Mouse (Mus musculus) spleen, postnatal 14 days (tissue): Measurements from ENCODE around the gene Mars.

Experiments used
- DNase-seq, 2 experiments: peaks; one replicate each; pipeline ENCODE4 v3.0.0; 2021 to 2022; ENCODE audit warnings: low spot score in 2 of 2

The Mars gene

DNA sequence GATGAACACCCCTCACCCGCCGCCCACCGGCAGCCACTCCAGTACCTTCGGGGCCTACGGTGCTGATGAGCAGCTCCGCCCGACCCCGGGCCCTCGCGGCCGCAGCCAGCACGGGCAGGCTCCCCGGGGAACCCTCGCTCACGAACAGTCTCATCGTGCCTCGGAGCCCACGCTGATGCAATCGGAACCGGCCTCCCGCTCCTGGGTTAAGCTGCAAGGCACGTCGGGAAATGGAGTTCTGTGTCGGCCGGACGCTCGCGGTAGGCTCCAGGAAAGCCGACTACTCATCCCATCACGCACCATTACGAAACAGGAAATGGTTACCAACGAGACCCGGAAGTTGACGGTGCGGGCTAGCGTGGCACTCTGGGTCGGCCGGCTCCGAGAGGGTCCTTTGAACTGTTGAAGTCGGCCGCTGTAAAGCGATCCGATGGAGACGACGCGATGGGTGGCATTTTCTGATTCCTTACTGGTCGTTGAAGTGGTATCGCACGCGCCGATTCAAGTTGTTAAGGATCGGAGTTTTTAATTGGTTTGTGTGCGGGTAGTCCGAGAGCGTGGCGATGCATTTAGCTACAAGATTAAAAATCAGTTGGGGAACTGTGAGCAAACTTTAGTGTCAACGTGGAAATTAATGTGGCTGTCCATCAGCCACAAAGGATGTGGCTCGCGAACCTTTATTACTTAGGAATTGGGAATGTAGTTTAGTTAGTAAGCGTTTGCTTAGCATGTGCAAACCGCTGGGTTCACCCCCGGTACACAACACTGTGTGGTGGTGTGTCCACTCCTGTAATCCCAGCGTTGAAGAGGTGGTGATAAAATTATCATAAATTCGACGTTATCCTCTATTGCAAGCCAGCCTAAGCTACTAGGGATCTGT lies at the start of gene Mars:
Gene Mars, minus strand, starts transcription at position 311 of the 880 bp plus-strand sequence.
- DNase-seq: peak; percentile 83 to 86

- DNase-seq: no peak
These were observed 49.1 kb upstream of the Mars start for GRCm38 (mm10) chr10:127360714-127361113.

- DNase-seq: no peak
These were observed 43.8 kb upstream of the Mars start for GRCm38 (mm10) chr10:127355336-127355735.

DNA sequence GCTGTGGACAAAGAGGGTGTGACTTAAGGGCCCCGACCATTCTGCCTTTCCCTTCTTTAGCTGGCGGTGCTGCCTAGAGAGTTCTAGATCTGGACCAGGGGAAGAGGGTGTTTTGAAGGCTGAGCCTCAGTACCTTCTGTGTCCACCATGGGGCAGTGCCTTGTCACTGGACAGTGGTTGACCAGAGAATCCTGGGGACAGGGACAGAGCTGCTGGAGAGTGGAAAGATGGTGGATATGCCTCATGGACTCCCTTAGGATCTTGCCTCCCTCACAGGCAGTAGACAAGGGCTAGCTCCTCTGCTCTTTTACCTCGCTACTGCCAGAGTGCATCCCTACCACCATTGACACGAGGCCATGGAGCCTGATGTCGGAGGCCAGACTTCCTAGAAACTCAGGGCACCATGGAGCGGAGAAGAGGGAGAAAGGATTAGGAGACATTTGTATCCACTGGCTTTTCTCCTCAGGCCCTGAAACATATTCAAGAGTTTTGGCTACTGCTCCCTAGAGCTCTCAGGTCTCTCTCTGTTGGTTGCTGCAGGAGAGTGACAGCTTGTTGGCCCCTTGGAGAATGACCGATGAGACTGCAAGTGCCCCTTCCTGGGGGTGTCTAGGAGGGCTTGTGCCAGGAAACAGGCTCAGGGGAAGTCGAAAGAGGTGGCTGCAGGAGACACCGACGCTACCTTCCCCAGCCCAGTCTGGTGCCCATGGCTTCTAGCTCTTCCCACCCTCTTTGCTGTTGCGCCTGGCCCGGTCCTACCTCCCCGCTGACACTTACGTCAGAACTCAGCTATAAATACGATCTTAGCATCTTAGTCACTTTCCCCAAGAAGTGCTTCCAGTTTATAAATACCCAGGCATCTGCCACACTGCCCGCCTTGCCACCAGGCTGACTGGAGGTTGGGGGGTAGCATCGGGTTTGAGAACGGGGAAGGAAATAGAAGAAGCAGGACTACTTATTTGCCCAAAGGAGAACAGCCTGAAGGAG lies 42.6 kb upstream of the Mars start, which contains the start of gene Inhbe:
Gene Inhbe, minus strand, starts transcription at position 503 of the 987 bp plus-strand sequence.
- DNase-seq: no peak

- DNase-seq: no peak
These were observed 41.2 kb upstream of the Mars start for GRCm38 (mm10) chr10:127352766-127353165.

DNA sequence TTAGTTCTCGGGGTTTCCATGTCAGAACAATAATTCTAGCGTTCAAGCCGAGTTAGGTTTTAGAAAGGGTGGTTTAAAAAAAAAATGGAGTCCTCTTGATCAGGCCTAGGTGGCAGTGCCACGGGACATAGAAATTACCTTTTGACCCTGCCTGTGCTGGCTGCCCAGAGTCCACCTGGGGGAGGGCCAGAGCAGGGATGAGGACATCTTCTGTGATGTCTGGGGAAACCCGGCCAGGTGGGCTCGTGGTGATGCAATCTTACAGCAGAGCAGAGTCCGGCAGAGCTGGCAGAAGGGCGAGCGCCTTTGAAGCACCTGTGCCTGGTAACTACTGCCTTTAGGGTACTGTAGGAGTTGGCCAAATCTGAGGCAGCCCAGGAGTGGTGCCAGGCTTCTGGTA lies 40.6 kb upstream of the Mars start:
- DNase-seq: no peak

- DNase-seq: no peak
These were observed 40.1 kb upstream of the Mars start for GRCm38 (mm10) chr10:127351719-127352118.

DNA sequence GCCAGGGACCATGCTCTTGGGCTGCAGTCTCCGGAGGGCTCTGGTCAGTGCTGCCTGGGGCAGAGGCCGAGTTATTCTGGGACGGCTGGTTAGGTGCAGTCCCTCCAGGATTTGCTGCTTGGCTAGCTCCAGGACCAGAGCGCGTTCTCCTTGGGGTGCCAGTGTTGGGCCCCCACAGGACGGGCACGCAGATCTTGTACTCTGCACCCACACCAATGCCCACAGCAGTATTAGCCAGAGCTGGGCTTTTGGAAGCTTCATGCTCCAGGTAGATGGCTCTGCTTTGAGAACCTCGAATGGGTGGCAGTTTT lies 39.7 kb upstream of the Mars start:
- DNase-seq: no peak

GRCm38 (mm10) chr10:127350594-127351284 lies 39.2 kb upstream of the Mars start:
- DNase-seq: peak; percentile 32 to 57

DNA sequence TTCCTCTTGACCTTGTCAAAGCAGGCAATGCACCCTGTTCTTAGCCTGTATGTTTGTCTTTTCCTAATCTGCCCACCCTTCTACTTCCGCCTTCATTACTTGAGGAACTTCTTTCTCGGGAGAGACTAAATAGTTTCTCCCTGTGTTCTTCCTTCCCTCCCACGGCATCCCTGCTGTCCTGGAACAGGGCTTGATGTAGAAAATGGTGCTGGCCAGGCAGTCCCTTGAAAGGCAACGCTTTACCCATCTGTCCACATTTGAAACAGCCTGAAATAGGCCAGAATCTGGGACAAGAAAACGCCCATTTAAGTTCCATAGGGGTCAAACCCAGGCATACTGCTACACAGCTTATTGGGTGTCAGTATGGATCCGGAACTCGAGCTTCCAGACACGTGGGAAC lies 38.2 kb upstream of the Mars start:
- no peak for DNase-seq

DNA sequence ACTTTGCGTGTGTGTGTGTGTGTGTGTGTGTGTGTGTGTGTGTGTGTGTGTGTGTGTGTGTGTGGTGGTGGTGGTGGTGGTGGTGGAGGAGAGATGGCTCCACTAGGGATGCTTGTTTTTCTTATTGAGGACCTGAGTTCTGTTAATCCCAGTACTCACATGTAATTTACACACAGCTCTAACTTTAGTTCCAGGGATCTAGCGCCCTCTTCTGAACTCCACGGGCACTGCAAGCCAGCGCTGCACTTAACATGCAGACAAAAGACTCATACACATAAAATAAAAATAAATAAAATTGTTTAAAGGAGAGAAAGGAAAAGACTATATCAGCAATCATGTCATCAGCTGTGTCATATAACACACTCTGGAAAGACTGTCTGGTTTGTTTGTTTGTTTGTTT lies 37.4 kb upstream of the Mars start:
- no peak for DNase-seq

GRCm38 (mm10) chr10:127346173-127346572 lies 34.6 kb upstream of the Mars start:
- DNase-seq: no peak

DNA sequence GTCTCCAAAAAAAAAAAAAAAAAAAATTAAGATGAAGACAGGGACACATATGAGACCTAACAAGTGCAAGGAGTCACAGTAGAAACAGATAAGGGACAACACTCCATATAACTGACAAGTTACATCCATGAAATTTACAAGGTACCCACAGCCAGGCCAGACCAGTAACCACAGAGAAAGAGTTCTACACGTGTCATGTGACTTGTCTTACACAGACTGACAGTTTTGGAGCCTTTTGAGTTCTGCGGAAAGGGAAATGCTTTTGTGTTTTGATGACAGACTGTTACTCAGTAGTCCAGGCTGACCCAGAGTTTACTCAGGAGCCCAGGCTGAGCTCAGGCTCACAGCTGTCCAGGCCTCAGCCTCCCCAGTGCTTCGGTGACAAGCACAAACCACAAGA lies 31.4 kb upstream of the Mars start:
- no peak for DNase-seq

DNA sequence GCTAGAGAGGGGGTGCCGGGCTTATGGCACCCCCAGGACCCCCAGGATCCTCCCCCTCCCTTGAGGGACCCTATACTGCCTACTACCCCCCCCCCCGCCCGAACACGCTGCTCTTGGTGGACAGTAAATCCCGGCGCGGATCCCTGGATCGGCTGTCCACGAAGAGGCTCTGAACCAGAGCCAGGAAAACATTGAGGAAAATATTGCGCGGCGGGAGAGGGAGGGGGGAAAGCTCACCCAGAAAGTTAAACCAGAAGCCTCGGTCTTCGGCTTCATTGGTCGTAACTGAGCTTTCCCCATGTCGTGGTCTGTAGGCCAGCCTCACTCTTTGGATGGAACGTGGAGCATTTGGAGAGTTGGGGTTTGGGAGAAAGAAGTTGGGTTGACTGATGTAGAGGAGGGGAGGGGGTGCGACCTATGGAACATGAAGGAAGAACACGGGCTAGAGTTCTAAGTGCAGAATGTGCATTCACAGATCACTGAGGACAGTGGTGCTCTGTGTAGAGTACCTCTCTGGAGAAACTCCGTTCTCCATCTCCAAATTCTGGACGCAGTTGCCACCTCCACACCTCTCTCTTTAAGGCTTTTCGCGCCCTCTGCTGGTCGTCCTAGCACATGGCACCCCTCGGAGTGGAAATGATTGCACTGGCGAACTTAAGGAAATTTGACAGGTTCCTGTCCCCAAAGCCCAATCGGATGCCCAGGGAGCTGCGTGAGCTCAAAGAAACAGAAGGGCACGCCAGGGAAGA lies 30.5 kb upstream of the Mars start, which contains the start of gene Gli1:
Gene Gli1, minus strand, starts transcription at position 84 of the 749 bp plus-strand sequence.
- peak; percentile 59 to 76 for DNase-seq

DNA sequence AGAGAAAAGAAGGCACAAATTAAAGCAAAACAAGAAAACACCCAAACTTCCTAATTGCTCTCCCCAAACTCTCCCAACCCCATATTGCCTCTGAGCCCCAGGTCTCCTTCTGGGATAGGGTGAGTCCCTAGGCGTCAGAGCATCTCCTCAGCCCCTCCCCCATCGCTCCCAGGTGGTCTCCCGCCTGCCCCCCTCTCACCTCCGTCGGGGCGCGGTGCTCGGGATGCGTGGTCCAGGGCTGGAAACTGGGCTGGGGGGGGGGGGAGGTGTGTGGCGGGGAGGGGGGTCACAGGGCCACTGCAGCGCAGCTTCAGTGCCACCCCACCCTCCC lies 29.7 kb upstream of the Mars start:
- no peak for DNase-seq

GRCm38 (mm10) chr10:127340577-127341359 lies 29.2 kb upstream of the Mars start:
- DNase-seq: no peak

- DNase-seq: no peak
These were observed 28.3 kb upstream of the Mars start for GRCm38 (mm10) chr10:127339683-127340576.

GRCm38 (mm10) chr10:127338930-127339682 lies 27.5 kb upstream of the Mars start:
- peak; percentile 63 to 85 for DNase-seq
